Mouse (Mus musculus): Measurements from ENCODE around the gene Arid5b. TPM values are rescaled to one million over a fixed set of nuclear protein-coding genes. Genes with fewer than 3 reads are reported as not detected.

Gene Arid5b
- polyA plus RNA-seq, 2 experiments = 1.3 to 3.3 TPM

DNA sequence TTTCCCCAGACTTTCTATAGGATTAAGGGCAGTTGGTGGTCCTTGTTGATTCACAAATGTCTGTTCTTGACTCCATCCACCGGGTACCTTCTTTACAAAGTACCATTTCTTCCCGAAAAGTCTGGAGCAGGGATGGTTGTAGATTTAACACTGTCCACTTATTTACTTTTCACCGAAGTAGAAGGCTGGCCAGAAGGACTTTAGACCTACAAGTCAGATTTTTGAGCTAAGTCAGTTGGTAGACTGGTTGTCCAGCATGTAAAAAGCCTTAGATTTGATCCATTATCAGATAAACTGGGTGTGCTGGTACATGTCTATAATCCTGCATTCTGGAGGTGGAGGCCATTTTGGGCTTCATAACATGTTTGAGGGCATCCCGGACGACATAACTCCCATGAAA is 42.0 kb upstream of the Arid5b start:
- ATAC-seq (ENCODE audit: insufficient read depth) = no peak
- Histone ChIP-seq H3K4me2 (ENCODE audit: low read depth) (no peak overlapping the region), H3K9ac (replicated peaks) (no peak overlapping the region), H3K4me1 (replicated peaks; ENCODE audit: control insufficient read depth in 2 of 2, insufficient read depth in 2 of 2, low read length in 1 of 2) (no peaks in the 10 kb centered on the region; a peak in 1 of 4 replicates), H3K27ac (no peak overlapping the region), H3K4me3 (ENCODE audit: insufficient read depth in 1 of 2, low read depth in 2 of 2, low read length in 2 of 2) (no peak overlapping the region), H3K36me3 (replicated peaks; ENCODE audit: control insufficient read depth, insufficient read depth, low read depth) (no peaks in the 10 kb centered on the region), H3K27me3 (ENCODE audit: control insufficient read depth, insufficient read depth, low read length) (no peaks in the 10 kb centered on the region), H3K9me3 (ENCODE audit: control insufficient read depth, low read length) (no peaks in the 10 kb centered on the region)
- DNase-seq (ENCODE audit: low read depth in 3 of 3, low spot score in 3 of 3) = no peak
- no peak for TF ChIP-seq CTCF (IDR thresholded peaks at IDR 0.05; ENCODE audit: low read depth)
- TF ChIP-seq EP300 (IDR thresholded peaks at IDR 0.05; ENCODE audit: low read depth) = no peak
- WGBS (ENCODE audit: insufficient replicate concordance) = 68% methylated on average over 5 of the region's 5 CpGs

DNA sequence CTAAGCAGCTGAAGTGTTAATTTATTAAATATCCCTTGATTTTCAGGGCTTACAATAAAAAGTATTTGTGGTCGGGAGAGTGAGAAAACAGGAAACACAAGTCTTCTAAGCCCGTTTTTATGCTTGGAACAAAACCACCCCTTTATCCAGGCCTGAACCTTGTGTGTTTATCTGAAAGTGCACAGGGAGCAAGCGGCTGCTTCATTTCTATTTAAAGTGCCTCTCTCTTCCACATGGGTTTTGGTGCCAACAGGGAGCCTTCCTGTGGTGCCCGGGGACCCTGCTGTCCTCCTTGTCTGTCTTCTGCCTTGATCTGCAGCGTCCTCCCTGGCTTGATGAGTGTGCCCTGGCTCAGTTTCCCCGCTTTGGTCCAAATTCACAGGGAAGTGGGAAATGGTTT is 40.9 kb upstream of the Arid5b start:
- WGBS (ENCODE audit: insufficient replicate concordance) = 35% methylated on average over 6 of the region's 6 CpGs
- H3K27ac ChIP-seq = no peak overlapping the region
- H3K9me3 ChIP-seq (ENCODE audit: control insufficient read depth, low read length) = no peaks in the 10 kb centered on the region
- ATAC-seq (ENCODE audit: insufficient read depth) (no peak), DNase-seq (ENCODE audit: low read depth in 3 of 3, low spot score in 3 of 3) (no peak)
- H3K27me3 ChIP-seq (ENCODE audit: control insufficient read depth, insufficient read depth, low read length) = no peaks in the 10 kb centered on the region
- H3K9ac ChIP-seq (replicated peaks) = no peak overlapping the region
- TF ChIP-seq EP300 (IDR thresholded peaks at IDR 0.05; ENCODE audit: low read depth) (no peak), CTCF (IDR thresholded peaks at IDR 0.05; ENCODE audit: low read depth) (no peak)
- no peak overlapping the region for H3K4me3 ChIP-seq (ENCODE audit: insufficient read depth in 1 of 2, low read depth in 2 of 2, low read length in 2 of 2)
- no peaks in the 10 kb centered on the region; a peak in 1 of 4 replicates for H3K4me1 ChIP-seq (replicated peaks; ENCODE audit: control insufficient read depth in 2 of 2, insufficient read depth in 2 of 2, low read length in 1 of 2)
- H3K4me2 ChIP-seq (ENCODE audit: low read depth) = no peak overlapping the region
- no peaks in the 10 kb centered on the region for H3K36me3 ChIP-seq (replicated peaks; ENCODE audit: control insufficient read depth, insufficient read depth, low read depth)

- H3K36me3 ChIP-seq (replicated peaks; ENCODE audit: control insufficient read depth, insufficient read depth, low read depth) = no peaks in the 10 kb centered on the region
- no peak overlapping the region for H3K9ac ChIP-seq (replicated peaks)
- H3K4me3 ChIP-seq (ENCODE audit: insufficient read depth in 1 of 2, low read depth in 2 of 2, low read length in 2 of 2) = no peak overlapping the region
- 47% methylated on average over 6 of the region's 6 CpGs for WGBS (ENCODE audit: insufficient replicate concordance)
- no peak overlapping the region for H3K4me2 ChIP-seq (ENCODE audit: low read depth)
- H3K4me1 ChIP-seq (replicated peaks; ENCODE audit: control insufficient read depth in 2 of 2, insufficient read depth in 2 of 2, low read length in 1 of 2) = no peaks in the 10 kb centered on the region; a peak in 1 of 4 replicates
- TF ChIP-seq CTCF (IDR thresholded peaks at IDR 0.05; ENCODE audit: low read depth) (no peak), EP300 (IDR thresholded peaks at IDR 0.05; ENCODE audit: low read depth) (no peak)
- H3K9me3 ChIP-seq (ENCODE audit: control insufficient read depth, low read length) = no peaks in the 10 kb centered on the region
- H3K27ac ChIP-seq = no peak overlapping the region
- no peak for DNase-seq (ENCODE audit: low read depth in 3 of 3, low spot score in 3 of 3)
- no peak for ATAC-seq (ENCODE audit: insufficient read depth)
- no peaks in the 10 kb centered on the region for H3K27me3 ChIP-seq (ENCODE audit: control insufficient read depth, insufficient read depth, low read length)
These were observed 40.0 kb upstream of the Arid5b start for GRCm38 (mm10) chr10:68318438-68318979.

DNA sequence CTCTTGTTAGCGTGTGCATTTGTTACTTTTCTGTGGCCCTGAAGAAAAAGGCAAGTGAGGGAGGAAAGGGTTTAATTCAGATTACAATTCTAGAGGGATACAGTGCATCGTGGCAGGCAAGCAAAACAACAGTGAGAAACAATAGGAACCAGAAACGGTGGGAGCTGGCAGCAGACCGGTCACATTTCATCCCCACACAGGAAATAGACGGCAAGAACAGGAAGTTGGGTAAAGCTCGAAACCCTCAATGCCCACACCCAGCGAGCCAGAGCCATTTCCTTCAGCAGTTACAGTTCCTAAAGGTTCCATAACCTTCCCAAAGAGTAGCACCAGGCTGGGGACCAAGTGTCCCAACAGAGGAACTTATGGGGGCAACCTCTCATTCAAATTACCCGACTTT is 34.2 kb upstream of the Arid5b start:
- H3K9ac ChIP-seq (replicated peaks) = no peak overlapping the region
- H3K4me1 ChIP-seq (replicated peaks; ENCODE audit: control insufficient read depth in 2 of 2, insufficient read depth in 2 of 2, low read length in 1 of 2) = no peaks in the 10 kb centered on the region
- ATAC-seq (ENCODE audit: insufficient read depth) (no peak), DNase-seq (ENCODE audit: low read depth in 3 of 3, low spot score in 3 of 3) (no peak)
- no peak for TF ChIP-seq CTCF (IDR thresholded peaks at IDR 0.05; ENCODE audit: low read depth)
- no peak for TF ChIP-seq EP300 (IDR thresholded peaks at IDR 0.05; ENCODE audit: low read depth)
- H3K36me3 ChIP-seq (replicated peaks; ENCODE audit: control insufficient read depth, insufficient read depth, low read depth) = no peaks in the 10 kb centered on the region
- H3K9me3 ChIP-seq (ENCODE audit: control insufficient read depth, low read length) = no peaks in the 10 kb centered on the region; the same call in 1 of the 2 replicates
- no peak overlapping the region for H3K27ac ChIP-seq
- H3K4me3 ChIP-seq (ENCODE audit: insufficient read depth in 1 of 2, low read depth in 2 of 2, low read length in 2 of 2) = no peak overlapping the region
- 30% methylated on average over 8 of the region's 8 CpGs for WGBS (ENCODE audit: insufficient replicate concordance)
- H3K4me2 ChIP-seq (ENCODE audit: low read depth) = no peak overlapping the region
- no peaks in the 10 kb centered on the region for H3K27me3 ChIP-seq (ENCODE audit: control insufficient read depth, insufficient read depth, low read length)

DNA sequence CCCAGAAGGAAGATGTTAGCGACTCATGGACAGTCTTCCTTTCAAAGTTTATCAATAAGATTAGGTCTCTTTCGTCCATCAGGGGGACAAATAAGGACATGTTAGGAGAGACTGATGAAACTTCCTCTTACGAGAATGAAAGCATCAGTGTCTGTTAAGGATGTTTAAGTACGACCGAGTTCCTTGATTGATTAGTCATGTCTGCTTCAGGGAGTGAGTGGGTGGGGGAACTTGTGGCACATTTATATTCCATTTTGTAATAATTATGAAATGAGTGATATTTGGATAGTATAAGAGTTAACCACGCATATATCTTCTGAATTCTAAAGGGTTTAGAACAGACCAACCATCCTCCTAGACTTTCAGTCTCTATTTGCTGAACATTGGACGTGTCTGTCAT is 22.5 kb upstream of the Arid5b start:
- Histone ChIP-seq H3K9me3 (ENCODE audit: control insufficient read depth, low read length) (no peaks in the 10 kb centered on the region), H3K9ac (replicated peaks) (no peak overlapping the region), H3K36me3 (replicated peaks; ENCODE audit: control insufficient read depth, insufficient read depth, low read depth) (no peaks in the 10 kb centered on the region), H3K4me2 (ENCODE audit: low read depth) (no peak overlapping the region), H3K27ac (no peak overlapping the region), H3K4me3 (ENCODE audit: insufficient read depth in 1 of 2, low read depth in 2 of 2, low read length in 2 of 2) (no peak overlapping the region), H3K27me3 (ENCODE audit: control insufficient read depth, insufficient read depth, low read length) (no peaks in the 10 kb centered on the region), H3K4me1 (replicated peaks; ENCODE audit: control insufficient read depth in 2 of 2, insufficient read depth in 2 of 2, low read length in 1 of 2) (no peaks in the 10 kb centered on the region)
- TF ChIP-seq EP300 (IDR thresholded peaks at IDR 0.05; ENCODE audit: low read depth) (no peak), CTCF (IDR thresholded peaks at IDR 0.05; ENCODE audit: low read depth) (no peak)
- ATAC-seq (ENCODE audit: insufficient read depth) (no peak), DNase-seq (ENCODE audit: low read depth in 3 of 3, low spot score in 3 of 3) (no peak)
- WGBS (ENCODE audit: insufficient replicate concordance) = 50% methylated on average over 7 of the region's 7 CpGs

Data from liver, embryonic 14.5 days (tissue).